Mouse (Mus musculus) myocyte (in vitro differentiated cells): ENCODE data around the gene Tceanc2.

Source experiments
- POLR2A ChIP-seq: IDR thresholded peaks from one replicate; pipeline ENCODE4 v1.6.1; 2011; ENCODE audit warnings: low read depth, mild to moderate bottlenecking, control low read depth, moderate library complexity; ENCODE audit not compliant: insufficient read length
- USF1 ChIP-seq: IDR thresholded peaks from one replicate; pipeline ENCODE4 v1.6.1; 2011; ENCODE audit warnings: low read depth, mild to moderate bottlenecking, control low read depth, moderate library complexity

GRCm38 (mm10) chr4:107208880-107209279 is 30.0 kb upstream of the Tceanc2 start, which contains the start of gene Ldlrad1:
- no peak for TF ChIP-seq POLR2A
- no peak for TF ChIP-seq USF1
